Mouse (Mus musculus): Measurements from ENCODE around the gene Pola1.

The Pola1 gene

GRCm38 (mm10) chrX:93631657-93632449 lies at the start of gene Pola1:
Gene Pola1 (minus strand): TSS chrX:93632155.
- peak; percentile 100 for ATAC-seq (ENCODE audit: insufficient number of reproducible peaks, low FRiP score, low TSS enrichment)

- ATAC-seq (ENCODE audit: insufficient number of reproducible peaks, low FRiP score, low TSS enrichment), result no peak
Measured at GRCm38 (mm10) chrX:93676228-93676627, 44.3 kb upstream of the Pola1 start.

GRCm38 (mm10) chrX:93674836-93675795 lies 43.2 kb upstream of the Pola1 start:
- peak; percentile 100 for ATAC-seq (ENCODE audit: insufficient number of reproducible peaks, low FRiP score, low TSS enrichment)

GRCm38 (mm10) chrX:93674432-93674831 lies 42.5 kb upstream of the Pola1 start:
- no peak for ATAC-seq (ENCODE audit: insufficient number of reproducible peaks, low FRiP score, low TSS enrichment)

DNA sequence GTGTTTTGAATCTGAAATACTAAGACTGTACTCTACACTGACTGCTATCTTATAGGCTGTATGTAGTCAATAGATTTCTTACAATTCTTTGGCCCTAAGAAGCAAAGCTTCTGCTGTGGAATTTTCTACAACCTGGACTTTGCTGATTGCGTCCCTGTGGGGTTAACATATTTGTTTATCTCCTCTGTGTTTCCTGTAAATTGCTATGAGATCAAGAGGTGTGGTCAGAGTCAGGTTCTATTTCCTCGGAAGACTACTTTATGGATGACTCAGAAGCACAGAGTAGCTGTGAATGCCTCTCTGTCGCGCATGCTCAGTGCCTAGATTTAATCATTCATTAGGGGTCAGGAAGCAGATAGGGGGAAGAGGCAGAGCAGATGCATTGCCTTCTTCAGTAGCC lies 32.8 kb upstream of the Pola1 start:
- no peak for ATAC-seq (ENCODE audit: insufficient number of reproducible peaks, low FRiP score, low TSS enrichment)

- no peak for ATAC-seq (ENCODE audit: insufficient number of reproducible peaks, low FRiP score, low TSS enrichment)
Measured at GRCm38 (mm10) chrX:93663919-93664586, 32.1 kb upstream of the Pola1 start.

DNA sequence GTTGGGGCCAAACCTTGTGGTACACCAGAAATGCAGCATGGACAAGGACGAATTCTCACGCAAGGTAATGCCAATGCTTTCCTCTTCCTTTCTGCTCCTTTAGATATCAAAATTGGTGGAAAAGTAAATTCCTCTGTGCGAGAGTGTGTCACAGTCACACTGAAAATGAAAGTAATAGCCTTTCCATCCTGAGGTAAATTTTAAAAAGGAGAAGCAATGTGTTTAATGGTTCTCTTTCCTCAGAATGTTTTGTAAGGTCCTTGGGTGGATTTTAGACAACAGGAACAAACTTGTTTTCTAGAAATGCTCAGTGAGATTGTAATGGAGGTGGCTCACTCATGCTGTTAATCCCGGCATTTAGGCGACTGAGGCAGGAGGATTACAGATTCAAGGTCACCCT lies 23.2 kb upstream of the Pola1 start:
- no peak for ATAC-seq (ENCODE audit: insufficient number of reproducible peaks, low FRiP score, low TSS enrichment)

DNA sequence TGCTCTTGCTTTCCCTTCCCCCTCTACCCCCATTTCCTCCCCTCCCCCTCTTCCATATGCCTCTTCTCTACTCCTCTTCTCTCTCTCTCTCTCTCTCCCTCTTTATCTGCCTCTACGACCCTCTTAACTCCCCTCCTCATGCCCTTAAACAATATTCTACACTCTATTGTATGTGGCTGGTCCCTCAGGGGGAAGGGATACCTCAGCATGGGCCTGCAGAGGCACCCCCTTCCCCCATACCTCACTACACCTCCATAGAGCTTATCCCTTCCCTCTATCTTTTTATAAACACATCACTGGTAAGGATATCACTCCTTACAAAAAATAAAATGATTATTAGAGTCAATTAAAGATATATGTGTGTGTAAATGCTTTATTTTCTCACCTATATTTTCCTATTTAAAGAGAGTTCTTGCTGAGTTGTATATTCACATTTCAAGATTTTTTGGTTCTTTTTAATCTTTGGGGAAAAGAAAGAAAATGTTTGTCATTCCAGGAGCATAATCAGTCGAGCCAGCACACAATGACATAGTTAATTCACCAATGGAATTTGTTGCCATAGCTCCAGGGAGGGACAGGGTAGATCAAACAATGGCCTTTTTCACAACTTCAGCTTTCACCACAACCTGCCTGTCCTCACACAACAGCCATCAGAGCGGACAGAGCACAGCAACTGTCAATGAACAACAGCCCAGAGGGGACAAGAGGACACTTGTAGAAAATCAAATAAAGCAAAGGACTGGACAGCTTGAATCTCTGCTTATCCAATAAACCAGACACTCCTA lies 22.5 kb upstream of the Pola1 start, which contains the start of gene Pcyt1b:
Pcyt1b (plus strand) TSS at position 646 of the 785 bp plus-strand sequence.
- ATAC-seq (ENCODE audit: insufficient number of reproducible peaks, low FRiP score, low TSS enrichment), result no peak

- ATAC-seq (ENCODE audit: insufficient number of reproducible peaks, low FRiP score, low TSS enrichment), result no peak
Measured at GRCm38 (mm10) chrX:93650738-93651137, 18.8 kb upstream of the Pola1 start.

GRCm38 (mm10) chrX:93644022-93644421 lies 12.1 kb upstream of the Pola1 start:
- no peak for ATAC-seq (ENCODE audit: insufficient number of reproducible peaks, low FRiP score, low TSS enrichment)

DNA sequence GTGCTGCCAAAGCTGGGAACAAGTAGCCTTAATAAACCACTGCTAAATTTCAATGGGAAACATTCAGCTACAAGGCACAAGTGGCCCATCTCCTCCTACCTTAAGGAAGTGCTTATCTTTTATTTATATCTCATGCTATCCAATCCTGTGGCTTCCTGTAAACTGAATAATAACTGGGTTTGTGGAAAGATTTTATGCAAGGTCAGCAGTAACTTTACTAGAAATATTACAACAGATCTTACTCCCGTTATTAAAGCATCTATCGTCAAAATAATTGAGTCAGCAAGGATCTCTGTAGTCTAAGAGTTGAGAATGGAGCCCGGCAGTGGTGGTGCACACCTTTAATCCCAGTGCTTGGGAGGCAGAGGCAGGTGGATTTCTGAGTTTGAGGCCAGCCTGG lies 11.6 kb upstream of the Pola1 start:
- ATAC-seq (ENCODE audit: insufficient number of reproducible peaks, low FRiP score, low TSS enrichment), result no peak

DNA sequence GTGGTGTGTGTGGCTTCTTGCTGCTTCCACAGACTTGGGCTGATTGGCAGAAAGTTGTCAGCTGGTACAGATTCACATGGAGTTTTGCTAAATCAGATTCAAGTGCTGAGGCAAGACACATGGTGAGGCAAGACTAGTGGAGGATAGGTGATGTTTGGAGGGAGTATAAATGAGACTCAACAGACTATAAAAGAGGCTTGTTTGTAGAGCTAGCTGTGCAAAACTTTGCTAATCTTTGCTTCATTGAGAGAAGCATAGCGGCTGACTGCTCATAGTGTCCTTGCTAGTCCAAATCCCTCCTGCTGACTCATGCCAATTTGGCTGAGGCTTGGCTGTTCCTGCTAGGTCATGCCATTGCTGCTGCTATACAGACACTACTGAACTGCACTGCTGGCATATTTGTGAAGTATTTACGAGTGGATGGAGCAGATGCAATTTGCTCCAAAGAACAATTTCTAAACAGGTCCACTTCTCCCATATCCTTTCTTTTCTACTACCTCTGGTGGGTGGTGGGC lies 3.0 kb upstream of the Pola1 start:
- ATAC-seq (ENCODE audit: insufficient number of reproducible peaks, low FRiP score, low TSS enrichment), result no peak

DNA sequence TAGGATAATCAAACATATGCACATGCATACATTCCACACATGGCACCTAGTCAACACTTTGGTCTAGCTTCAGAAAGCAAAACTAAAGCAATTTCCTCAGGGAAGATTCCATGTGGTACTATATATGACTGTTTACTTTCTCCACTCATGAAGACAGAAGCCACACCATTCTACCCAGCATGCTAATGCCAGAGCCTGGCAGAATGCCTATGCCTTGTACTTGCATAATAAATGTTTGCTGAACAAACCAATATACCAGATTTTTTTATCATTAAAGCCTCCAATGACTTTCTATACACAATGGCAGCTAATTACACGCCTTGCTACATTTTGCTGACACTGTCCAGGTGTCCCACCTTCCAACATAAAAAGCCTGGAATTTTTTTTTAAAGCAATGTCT lies 1.7 kb downstream of the Pola1 start:
- no peak for ATAC-seq (ENCODE audit: insufficient number of reproducible peaks, low FRiP score, low TSS enrichment)

DNA sequence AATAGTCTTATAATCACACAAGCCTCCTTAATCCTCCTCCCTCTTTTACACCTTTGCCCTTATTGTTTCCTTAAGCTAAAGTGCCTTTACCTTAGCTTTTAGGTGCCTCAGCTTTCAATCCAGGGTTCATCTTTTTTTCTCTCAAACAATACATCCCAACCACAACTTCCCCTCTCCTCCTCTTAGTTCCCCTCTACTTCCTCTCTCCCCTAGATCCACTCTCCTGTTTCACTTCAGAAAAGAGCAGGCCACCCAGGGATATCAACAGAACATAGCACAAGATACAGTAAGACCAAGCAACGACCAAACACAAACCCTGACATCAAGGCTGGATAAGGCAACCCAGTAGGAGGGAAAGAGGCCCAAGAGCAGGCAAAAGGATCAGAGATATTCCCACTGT lies 29.7 kb downstream of the Pola1 start:
- no peak for ATAC-seq (ENCODE audit: insufficient number of reproducible peaks, low FRiP score, low TSS enrichment)

- ATAC-seq (ENCODE audit: insufficient number of reproducible peaks, low FRiP score, low TSS enrichment), result no peak
Measured at GRCm38 (mm10) chrX:93594283-93594682, 37.7 kb downstream of the Pola1 start.

- ATAC-seq (ENCODE audit: insufficient number of reproducible peaks, low FRiP score, low TSS enrichment), result no peak
Measured at GRCm38 (mm10) chrX:93580931-93581330, 51.0 kb downstream of the Pola1 start.

DNA sequence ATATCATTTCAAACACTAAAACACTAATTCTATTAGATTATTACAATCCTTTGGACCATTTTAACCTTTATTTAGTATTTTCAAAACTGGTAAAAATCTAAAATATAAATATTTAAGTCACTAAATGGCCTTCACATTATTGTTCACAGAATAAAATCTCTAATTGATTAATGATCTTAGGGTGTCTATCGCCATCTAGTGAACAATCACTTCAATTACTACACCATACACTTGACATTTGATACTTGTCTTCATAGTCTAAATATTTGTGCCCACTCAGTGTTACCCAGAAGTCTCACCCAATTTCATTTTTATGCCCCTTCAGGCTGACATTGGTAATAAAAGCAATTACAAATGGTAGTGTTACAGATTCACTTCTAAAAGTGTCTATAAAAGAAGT lies 74.8 kb downstream of the Pola1 start:
- no peak for ATAC-seq (ENCODE audit: insufficient number of reproducible peaks, low FRiP score, low TSS enrichment)

DNA sequence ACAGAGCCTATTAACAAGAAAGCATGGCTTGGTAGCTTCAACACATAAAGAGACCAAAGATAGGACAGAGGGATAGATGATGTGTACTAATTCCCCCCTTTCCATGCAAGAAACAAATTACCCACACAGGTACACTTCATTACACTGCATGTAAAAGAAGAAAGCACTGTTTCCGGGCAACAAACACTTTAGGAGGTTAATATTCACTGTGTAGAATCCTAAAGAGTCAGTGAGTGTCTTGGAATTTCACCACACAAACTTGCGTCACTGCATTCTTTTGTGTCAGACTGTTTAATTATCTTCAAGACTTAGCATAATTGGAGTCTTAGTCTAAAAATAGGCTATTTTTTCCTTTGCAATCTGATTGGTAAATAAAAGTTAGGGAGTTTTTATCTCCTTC lies 92.2 kb downstream of the Pola1 start:
- ATAC-seq (ENCODE audit: insufficient number of reproducible peaks, low FRiP score, low TSS enrichment), result no peak

DNA sequence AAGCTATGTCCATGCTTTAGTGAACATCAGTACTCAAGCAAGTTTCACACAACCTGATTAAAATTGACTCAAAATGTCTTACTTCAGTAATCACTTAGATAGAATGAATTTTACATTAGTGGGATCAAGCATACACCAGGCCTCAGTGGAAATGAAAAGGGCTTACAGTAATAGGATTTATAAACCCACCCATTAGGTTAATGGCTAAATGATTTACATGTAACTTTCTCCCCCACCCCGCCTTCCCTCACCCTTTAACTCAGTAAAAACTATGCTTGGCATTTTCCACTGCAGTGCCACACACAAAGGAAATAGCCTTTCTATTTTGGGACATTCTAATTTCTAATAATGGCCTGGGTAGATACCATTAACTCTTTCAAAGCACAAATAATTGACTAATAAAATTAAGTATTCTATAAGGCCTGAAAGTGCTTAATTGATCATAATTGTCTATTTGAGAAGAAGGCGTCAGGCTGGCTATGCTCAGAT lies 129.0 kb downstream of the Pola1 start:
- no peak for ATAC-seq (ENCODE audit: insufficient number of reproducible peaks, low FRiP score, low TSS enrichment)

DNA sequence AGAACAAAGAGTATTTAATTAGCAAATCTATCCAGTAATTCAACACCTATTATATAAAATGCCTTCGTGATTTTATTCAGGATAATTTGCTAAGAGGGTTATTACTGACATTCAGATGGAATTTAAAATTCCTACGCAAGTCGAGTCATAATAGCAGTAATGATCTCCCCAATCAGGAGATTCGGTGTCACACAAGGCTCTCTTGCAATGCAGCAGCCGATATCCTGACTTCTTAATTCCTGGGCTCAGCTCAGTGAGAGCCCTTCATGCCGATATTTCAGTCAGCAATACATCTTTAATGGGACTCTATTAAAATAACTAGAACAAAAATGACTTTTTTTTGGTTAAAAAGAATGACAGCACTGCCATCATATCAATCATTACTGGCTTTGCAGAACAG lies 134.4 kb downstream of the Pola1 start:
- no peak for ATAC-seq (ENCODE audit: insufficient number of reproducible peaks, low FRiP score, low TSS enrichment)

Measured in cerebellum, adult (tissue).